Mouse (Mus musculus): Measurements from ENCODE around the gene Cherp. TPM values are rescaled to one million over a fixed set of nuclear protein-coding genes. Genes with fewer than 3 reads are reported as not detected.

Cherp gene
- total and polyA plus RNA-seq, 3 experiments, result 8.9 to 80.4 (median 18.1) TPM

- no peaks in the 10 kb centered on the region for H3K27me3 ChIP-seq (replicated peaks)
- no peaks in the 10 kb centered on the region for H3K9me3 ChIP-seq (replicated peaks; ENCODE audit: low read length)
- H3K79me2 ChIP-seq (replicated peaks; ENCODE audit: control insufficient read depth, extremely low read depth, insufficient read depth, poor library complexity, severe bottlenecking), result peaks cover 17% of the 10 kb centered on the region
- dilution Hi-C loops (cut with MboI; ENCODE audit: extremely low pct_ligation_motif_present, extremely low pct_unique_long_range_greater_than_20kb, low sequenced_read_pairs), result no loop called here
- peaks cover 17 to 44% of the 10 kb centered on the region in 2 experiments for H3K4me1 ChIP-seq (ENCODE audit: control insufficient read depth in 1 of 2, insufficient read depth in 2 of 2)
- DNase-seq (ENCODE audit: extremely low read depth), result no peak
- peaks cover 85 to 90% of the 10 kb centered on the region in 2 experiments for H3K36me3 ChIP-seq (replicated peaks in 1 of 2; ENCODE audit: control insufficient read depth in 1 of 2, insufficient read depth in 1 of 2, low read length in 1 of 2)
- TF ChIP-seq TCF12 (IDR thresholded peaks at IDR 0.05; ENCODE audit: low read depth, low read length) (no peak), CHD1 (IDR thresholded peaks at IDR 0.05; ENCODE audit: low read depth, low read length) (no peak), RAD21 (IDR thresholded peaks at IDR 0.05; ENCODE audit: low read depth, low read length) (no peak), NRF1 (IDR thresholded peaks at IDR 0.05; ENCODE audit: low read depth, low read length) (no peak), EP300 (IDR thresholded peaks at IDR 0.05; ENCODE audit: low read length) (no peak)
- no peak overlapping the region for H3K4me2 ChIP-seq (ENCODE audit: insufficient read depth, low read depth, poor library complexity, severe bottlenecking)
- no peak overlapping the region for H3K9ac ChIP-seq (ENCODE audit: insufficient read depth, low read depth)
- in situ Hi-C loops (cut with MboI; ENCODE audit: low pct_ligation_motif_present, low pct_unique_long_range_greater_than_20kb, low sequenced_read_pairs), result no loop called here
- no peak overlapping the region for H3K27ac ChIP-seq (ENCODE audit: insufficient read depth, low read depth)
- H3K4me3 ChIP-seq (replicated peaks in 1 of 3; ENCODE audit: low read depth in 2 of 3, low read length in 2 of 3, poor library complexity in 1 of 3), result no peak overlapping the region
Observed at GRCm38 (mm10) chr8:72469243-72469642, 5.8 kb downstream of the Cherp start.

- dilution Hi-C loops (cut with MboI; ENCODE audit: extremely low pct_ligation_motif_present, extremely low pct_unique_long_range_greater_than_20kb, low sequenced_read_pairs) (no loop called here), in situ Hi-C loops (cut with MboI; ENCODE audit: low pct_ligation_motif_present, low pct_unique_long_range_greater_than_20kb, low sequenced_read_pairs) (no loop called here)
- Histone ChIP-seq H3K79me2 (replicated peaks; ENCODE audit: control insufficient read depth, extremely low read depth, insufficient read depth, poor library complexity, severe bottlenecking) (no peaks in the 10 kb centered on the region), H3K4me3 (replicated peaks in 1 of 3; ENCODE audit: low read depth in 2 of 3, low read length in 2 of 3, poor library complexity in 1 of 3) (no peak overlapping the region), H3K27ac (ENCODE audit: insufficient read depth, low read depth) (no peak overlapping the region), H3K9me3 (replicated peaks; ENCODE audit: low read length) (no peaks in the 10 kb centered on the region), H3K27me3 (replicated peaks) (no peaks in the 10 kb centered on the region), H3K4me2 (ENCODE audit: insufficient read depth, low read depth, poor library complexity, severe bottlenecking) (no peak overlapping the region), H3K4me1 (ENCODE audit: control insufficient read depth in 1 of 2, insufficient read depth in 2 of 2) (peaks cover 5 to 15% of the 10 kb centered on the region in 2 experiments; a peak in 3 of 4 replicates), H3K36me3 (replicated peaks in 1 of 2; ENCODE audit: control insufficient read depth in 1 of 2, insufficient read depth in 1 of 2, low read length in 1 of 2) (peaks cover 97 to 99% of the 10 kb centered on the region in 2 experiments), H3K9ac (ENCODE audit: insufficient read depth, low read depth) (no peak overlapping the region)
- TF ChIP-seq MXI1 (IDR thresholded peaks at IDR 0.05; ENCODE audit: low read depth, low read length), result no peak
- DNase-seq (ENCODE audit: extremely low read depth), result no peak
Observed at GRCm38 (mm10) chr8:72464211-72464610, 10.8 kb downstream of the Cherp start.

GRCm38 (mm10) chr8:72459881-72460533 is 15.0 kb downstream of the Cherp start:
- in situ Hi-C loops (cut with MboI; ENCODE audit: low pct_ligation_motif_present, low pct_unique_long_range_greater_than_20kb, low sequenced_read_pairs), result no loop called here
- dilution Hi-C loops (cut with MboI; ENCODE audit: extremely low pct_ligation_motif_present, extremely low pct_unique_long_range_greater_than_20kb, low sequenced_read_pairs), result no loop called here
- H3K36me3 ChIP-seq (replicated peaks in 1 of 2; ENCODE audit: control insufficient read depth in 1 of 2, insufficient read depth in 1 of 2, low read length in 1 of 2), result peaks cover 72 to 92% of the 10 kb centered on the region in 2 experiments

More at GRCm38 (mm10) chr8:72459881-72460533, 15.0 kb downstream of the Cherp start:
- Histone ChIP-seq H3K27ac (ENCODE audit: insufficient read depth, low read depth) (no peak overlapping the region), H3K4me3 (replicated peaks in 1 of 3; ENCODE audit: low read depth in 2 of 3, low read length in 2 of 3, poor library complexity in 1 of 3) (no peak overlapping the region), H3K9ac (ENCODE audit: insufficient read depth, low read depth) (no peak overlapping the region), H3K4me2 (ENCODE audit: insufficient read depth, low read depth, poor library complexity, severe bottlenecking) (no peak overlapping the region), H3K4me1 (ENCODE audit: control insufficient read depth in 1 of 2, insufficient read depth in 2 of 2) (no peaks in the 10 kb centered on the region; a peak in 1 of 4 replicates), H3K27me3 (replicated peaks) (no peaks in the 10 kb centered on the region), H3K79me2 (replicated peaks; ENCODE audit: control insufficient read depth, extremely low read depth, insufficient read depth, poor library complexity, severe bottlenecking) (no peaks in the 10 kb centered on the region), H3K9me3 (replicated peaks; ENCODE audit: low read length) (no peaks in the 10 kb centered on the region)
- no peak for DNase-seq (ENCODE audit: extremely low read depth)
- TF ChIP-seq BHLHE40 (IDR thresholded peaks at IDR 0.05; ENCODE audit: low read depth, low read length) (no peak), HCFC1 (IDR thresholded peaks at IDR 0.05; ENCODE audit: low read depth, low read length) (no peak), POLR2A (IDR thresholded peaks at IDR 0.05; ENCODE audit: low read depth, low read length) (no peak; the same call in 1 of the 2 replicates), ZC3H11A (IDR thresholded peaks at IDR 0.05; ENCODE audit: low read depth, low read length) (no peak)

Measured in CH12.LX (cell line).